9 mouse cellular contexts compared by ENCODE assay signal in genomic region chr1:149862801-149863200, GRCm38 (mm10).
DNase-seq lines count a peak whose midpoint lies in the region; ATAC-seq and TF ChIP-seq lines count a peak whose summit lies in the region.
"Had no signal": no experiment of that assay in that cellular context is flagged by ENCODE, and none has a peak within 500 bp of the region (broad histone marks: within the 10 kb centered on the region; RNA-seq: fewer than 3 reads in every experiment).

No protein-coding gene starts in this region.

- H3K36me3 ChIP-seq in forebrain, postnatal 0 days (ENCODE audit: insufficient read depth) = no peaks in the 10 kb centered on the region
- H3K36me3 ChIP-seq: midbrain, embryonic 12.5 days had no signal

- no peaks in the 10 kb centered on the region for H3K4me1 ChIP-seq in forebrain, postnatal 0 days (ENCODE audit: insufficient read depth)
- H3K4me1 ChIP-seq: midbrain, embryonic 12.5 days had no signal

- ATAC-seq in forebrain, postnatal 0 days = no peak

- TF ChIP-seq CTCF in forebrain, postnatal 0 days (IDR thresholded peaks at IDR 0.05; ENCODE audit: low read depth) = no peak

- no peak overlapping the region for H3K9ac ChIP-seq in forebrain, postnatal 0 days
- H3K9ac ChIP-seq: midbrain, embryonic 12.5 days had no signal

- no peak overlapping the region for H3K27ac ChIP-seq in forebrain, postnatal 0 days (ENCODE audit: low read depth, low read length)
- H3K27ac ChIP-seq: midbrain, embryonic 12.5 days had no signal

- H3K4me3 ChIP-seq in forebrain, postnatal 0 days (ENCODE audit: low read depth, low read length) = no peak overlapping the region
- H3K4me3 ChIP-seq: midbrain, embryonic 12.5 days had no signal

- WGBS in forebrain, postnatal 0 days = 56% methylated on average over 6 of the region's 6 CpGs

- H3K4me2 ChIP-seq in forebrain, postnatal 0 days (ENCODE audit: low read depth) = no peak overlapping the region
- H3K4me2 ChIP-seq: midbrain, embryonic 12.5 days had no signal

- H3K9me3 ChIP-seq in forebrain, postnatal 0 days (ENCODE audit: low read length) = no peaks in the 10 kb centered on the region
- H3K9me3 ChIP-seq: midbrain, embryonic 12.5 days had no signal

- H3K27me3 ChIP-seq in forebrain, postnatal 0 days (ENCODE audit: insufficient read depth, low read length) = no peaks in the 10 kb centered on the region
- H3K27me3 ChIP-seq: midbrain, embryonic 12.5 days had no signal

- DNase-seq in adrenal gland, adult (ENCODE audit: inconsistent age in 2 of 2, low spot score in 1 of 2) = peak; percentile 19 to 35
- no peak for DNase-seq in adrenal gland, postnatal 4 days (ENCODE audit: low spot score in 2 of 2)
- peak; percentile 13 to 34 for DNase-seq in urinary bladder, postnatal 36 days (ENCODE audit: low spot score in 2 of 2)
- no peak for DNase-seq in urinary bladder, adult 18-20 months (ENCODE audit: low spot score in 2 of 2)
- DNase-seq in kidney, postnatal 14 days = peak; percentile 21
- DNase-seq in forebrain, postnatal 0 days = no peak
- DNase-seq in spleen, postnatal 14 days (ENCODE audit: low spot score in 2 of 2) = no peak
- DNase-seq in cerebellum, adult 8-10 months = no peak

Comparison
In these comparisons a context has a peak if more than half of its experiments do, and no peak if none do; other contexts are left out.
1. DNase-seq: peak in adrenal gland, adult (2 of 2), urinary bladder, postnatal 36 days (2 of 2) and kidney, postnatal 14 days (single experiment); none in adrenal gland, postnatal 4 days (0 of 2), urinary bladder, adult 18-20 months (0 of 2), forebrain, postnatal 0 days (single experiment), spleen, postnatal 14 days (0 of 2) and cerebellum, adult 8-10 months (single experiment).